Mouse (Mus musculus) 3T3-L1 (cell line): ENCODE results near the gene Nrxn3.

Source experiments
- DNase-seq: peaks from one replicate; pipeline ENCODE4 v3.0.0-alpha.2; 2015; ENCODE audit warnings: low read depth, low spot score

Gene Nrxn3

DNA sequence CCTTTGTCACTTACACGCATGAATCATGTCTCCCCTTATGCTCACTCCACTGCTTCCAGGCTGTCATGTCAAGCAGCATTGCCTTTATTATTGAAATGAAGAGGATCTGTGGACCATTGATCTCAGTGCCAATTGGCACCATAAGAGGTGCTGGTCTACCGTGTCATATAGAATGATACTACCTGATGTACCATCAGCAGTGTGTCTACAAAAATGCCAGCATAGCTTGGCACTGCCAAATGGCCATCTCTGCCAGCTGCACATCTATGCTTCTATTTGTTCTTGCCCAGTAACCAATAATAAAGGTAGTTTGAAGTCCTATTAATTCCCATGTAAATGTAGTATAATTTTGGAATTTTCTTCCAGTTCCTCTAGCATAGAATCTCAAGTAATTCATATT, 1340.8 kb downstream of the Nrxn3 start:
- no peak for DNase-seq

DNA sequence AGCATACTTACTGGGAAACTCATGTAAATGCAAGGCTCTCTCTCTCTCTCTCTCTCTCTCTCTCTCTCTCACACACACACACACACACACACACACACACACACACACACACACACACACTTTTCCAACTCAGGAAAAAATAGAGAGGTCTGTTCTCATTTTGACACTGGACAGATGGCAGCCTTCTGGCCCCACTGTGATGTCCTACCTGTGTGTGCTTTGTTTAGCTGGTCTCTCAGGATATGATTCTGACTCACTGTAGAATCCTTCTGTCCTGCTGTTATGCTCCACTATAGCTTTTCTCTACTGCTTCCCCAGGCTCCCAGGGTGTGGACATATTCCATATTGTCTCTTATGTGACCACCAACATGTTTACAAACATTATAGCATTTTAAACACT, 1363.2 kb downstream of the Nrxn3 start:
- no peak for DNase-seq

DNA sequence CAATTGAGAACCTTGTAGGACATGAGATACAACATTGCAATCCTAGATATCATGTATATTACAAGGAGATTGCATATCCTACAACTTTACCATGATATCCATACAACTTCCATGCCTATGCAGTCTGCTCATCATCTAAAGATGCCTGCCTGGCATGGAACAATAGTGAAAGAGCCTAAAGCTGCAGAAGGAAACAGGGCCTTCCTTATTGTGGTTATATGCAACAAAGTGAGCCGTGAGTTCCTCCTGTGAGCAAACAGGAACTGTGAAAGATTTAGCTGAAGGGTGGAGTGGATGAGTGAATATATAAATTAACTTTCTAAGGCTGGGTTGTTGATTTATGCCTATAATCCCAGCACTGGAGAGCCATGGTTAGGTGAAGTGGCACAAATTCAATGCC, 1373.1 kb downstream of the Nrxn3 start:
- no peak for DNase-seq

DNA sequence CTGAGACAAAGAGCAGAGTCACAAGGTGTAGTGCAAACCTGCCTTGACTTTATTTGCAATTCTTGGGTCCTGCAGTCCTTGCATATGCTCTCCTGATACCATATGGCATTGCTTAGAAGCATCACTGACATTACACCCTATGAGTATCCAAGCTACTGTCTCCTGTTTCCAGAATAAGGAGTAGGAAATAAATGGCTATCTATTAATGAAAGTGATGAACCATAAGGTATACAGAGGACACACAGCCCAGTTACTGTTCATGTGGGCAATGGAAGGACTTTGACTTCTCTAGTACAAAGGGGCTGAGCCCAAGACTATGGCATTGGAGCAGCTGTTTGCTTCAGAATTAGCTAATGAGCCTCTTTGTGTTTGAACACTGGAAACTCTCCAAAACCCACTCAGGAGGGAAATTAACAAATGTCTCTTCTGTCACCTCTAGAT, 1390.7 kb downstream of the Nrxn3 start:
- DNase-seq: no peak

DNA sequence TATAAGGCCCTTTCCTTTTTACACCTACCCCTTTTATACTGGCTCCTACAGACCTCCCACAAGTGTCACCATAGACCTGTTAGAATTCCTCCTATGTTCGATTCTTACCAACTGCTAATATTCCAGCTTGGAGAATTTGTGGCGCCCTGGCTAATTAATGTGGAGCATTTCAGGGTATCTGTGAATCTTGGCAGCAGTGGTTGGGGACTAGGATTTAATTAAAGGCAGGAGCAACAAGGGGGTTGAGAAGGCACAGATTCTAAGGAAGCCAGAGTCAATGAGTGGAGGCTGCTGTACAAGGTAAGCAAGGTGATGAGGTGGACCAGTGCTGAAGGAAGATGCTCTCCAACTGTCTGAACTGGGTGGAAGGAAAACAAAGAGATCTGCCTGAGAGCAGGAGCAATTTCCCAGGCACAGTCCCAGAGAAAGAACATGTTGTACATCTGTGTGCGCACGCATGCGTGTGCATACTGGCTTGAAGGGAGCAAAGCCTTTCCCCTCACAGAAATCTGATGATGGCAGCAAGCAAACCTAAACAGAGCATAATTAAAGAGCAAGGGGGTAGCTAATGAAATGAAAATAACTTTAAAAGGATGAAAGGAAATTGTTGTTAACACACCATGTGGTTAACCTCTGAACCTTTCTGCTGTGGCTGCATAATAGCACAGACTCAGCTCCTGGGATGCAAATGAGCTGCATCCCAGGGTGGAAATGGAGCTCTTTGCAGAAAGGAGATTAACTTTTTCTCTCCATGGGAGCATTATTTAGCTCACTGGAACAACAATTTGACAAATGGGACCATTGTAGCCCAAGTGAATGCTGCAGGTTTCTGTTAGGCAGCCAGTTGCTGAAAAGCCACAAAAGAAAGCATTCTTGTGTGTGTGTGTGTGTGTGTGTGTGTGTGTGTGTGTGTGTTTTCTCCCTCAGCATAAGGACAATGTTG, 1409.5 kb downstream of the Nrxn3 start:
- no peak for DNase-seq

DNA sequence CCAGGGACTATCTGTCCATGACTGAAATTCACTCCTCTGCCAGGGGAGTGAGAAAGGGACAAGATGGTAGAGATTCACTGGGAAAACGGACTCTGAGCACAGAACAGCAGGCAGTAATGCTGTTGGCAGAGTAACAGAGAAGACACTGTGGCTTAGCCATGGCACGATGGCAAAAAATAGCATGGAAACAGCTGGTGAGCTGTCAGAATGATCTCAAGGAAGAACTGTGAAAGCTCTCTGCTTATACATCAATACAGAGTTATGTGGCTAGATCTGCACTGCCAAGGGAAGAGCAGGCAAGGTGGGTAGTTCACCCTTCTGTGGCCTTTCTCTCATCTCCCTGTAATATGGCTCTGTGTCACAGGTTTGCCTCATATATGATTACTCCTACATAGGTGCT, 1419.3 kb downstream of the Nrxn3 start:
- no peak for DNase-seq

DNA sequence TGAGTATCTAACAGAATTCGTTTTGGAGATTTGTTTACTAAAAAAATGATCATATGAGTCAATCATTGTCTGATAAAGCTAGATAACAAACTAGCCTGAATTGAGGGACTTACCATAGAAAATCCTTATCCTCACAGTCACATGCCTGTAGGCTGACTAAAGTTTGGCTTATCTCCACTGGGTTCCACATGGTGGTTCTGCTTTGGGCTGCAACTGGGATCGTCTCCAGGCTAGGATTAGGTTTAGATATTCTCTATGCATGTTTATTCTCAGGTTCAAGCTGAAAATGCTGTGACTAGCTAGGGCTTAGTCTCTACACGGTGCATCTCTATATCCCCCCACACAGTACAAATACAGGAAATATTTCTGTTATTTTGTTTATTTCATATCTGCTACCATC, 1421.6 kb downstream of the Nrxn3 start:
- no peak for DNase-seq

DNA sequence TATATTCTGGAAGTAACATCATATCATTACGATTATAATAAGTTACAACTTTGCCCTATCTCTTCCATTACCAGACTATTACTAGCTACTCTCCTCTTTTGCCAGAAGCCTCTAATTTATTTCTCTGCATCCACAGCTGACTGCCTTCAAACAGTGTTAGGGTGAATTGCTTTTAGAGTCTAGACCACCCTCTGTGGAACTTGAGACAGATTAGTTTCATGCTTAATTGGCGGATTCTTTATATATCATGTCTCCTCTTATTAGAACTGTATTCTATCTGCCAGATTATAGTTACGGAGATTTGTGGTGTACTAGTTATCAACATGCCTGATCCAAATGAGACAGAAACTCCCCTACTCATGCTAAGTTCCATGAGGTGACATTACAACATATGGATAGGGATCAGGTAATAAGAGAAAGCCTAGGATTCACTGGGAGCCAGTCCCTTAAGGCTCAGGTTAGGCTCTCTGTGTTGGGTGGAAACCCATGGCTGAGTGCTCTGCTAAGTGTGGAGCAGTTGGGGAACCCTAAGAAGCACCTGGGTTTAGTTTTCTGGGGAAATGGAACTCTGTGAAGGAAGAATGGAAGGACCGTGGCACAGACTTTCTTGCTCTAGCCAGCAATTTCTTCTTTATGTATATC, 1435.6 kb downstream of the Nrxn3 start:
- no peak for DNase-seq

DNA sequence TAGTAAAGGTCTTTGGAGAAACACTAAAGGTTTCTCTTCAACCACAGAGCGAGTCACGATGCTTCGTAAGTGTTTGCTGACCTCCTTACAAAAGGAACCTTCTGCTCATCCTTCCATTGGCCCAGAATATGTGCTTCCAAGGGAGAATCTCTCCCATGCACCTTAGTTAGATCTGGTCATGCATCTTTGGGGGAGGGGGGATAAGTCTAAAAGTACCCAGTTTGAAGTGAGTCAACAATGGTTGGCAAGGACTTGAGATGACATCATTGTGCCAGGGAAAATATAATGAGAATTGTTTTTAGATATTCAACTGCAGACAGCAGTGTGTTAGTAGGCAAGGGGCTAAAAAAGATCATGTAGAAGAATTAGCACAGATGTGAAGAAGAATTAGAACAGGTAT, 1437.2 kb downstream of the Nrxn3 start:
- no peak for DNase-seq

DNA sequence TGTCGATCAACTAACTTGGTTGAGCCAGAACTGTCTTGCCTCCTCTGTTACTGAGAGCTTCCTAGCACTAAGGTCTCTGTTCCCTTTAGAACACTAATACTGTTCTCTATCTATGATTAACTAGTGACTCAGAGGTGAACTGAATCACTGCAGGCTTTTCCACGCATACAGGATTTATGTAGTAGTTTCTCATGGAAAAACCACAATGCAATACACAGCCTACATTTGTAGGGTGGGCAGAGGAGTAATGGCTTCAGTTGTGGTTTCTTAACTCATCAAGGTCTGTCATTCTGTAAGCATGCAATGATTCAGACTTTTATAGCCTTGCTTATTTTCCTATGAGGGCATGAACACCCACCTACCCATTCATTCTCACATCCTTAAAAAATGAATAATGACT, 1443.4 kb downstream of the Nrxn3 start:
- no peak for DNase-seq

DNA sequence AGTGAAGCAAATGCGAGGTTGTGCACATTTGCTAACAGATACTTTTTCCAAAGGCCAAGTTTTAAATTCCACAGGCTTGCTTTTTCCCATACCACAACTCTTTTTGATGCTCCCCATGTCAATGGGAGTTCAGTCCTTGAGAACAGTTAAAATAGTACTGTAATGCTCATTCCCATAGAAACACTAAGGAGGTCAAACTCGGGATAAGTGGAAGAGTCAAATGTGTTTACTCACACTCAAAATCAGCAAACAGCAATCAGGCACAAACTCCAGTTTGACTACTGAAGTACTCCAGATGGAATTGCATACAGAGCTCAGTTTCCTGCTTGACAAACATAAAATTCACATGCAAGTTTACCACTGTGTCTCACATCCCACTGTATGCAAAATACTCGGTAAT, 1458.9 kb downstream of the Nrxn3 start:
- no peak for DNase-seq

DNA sequence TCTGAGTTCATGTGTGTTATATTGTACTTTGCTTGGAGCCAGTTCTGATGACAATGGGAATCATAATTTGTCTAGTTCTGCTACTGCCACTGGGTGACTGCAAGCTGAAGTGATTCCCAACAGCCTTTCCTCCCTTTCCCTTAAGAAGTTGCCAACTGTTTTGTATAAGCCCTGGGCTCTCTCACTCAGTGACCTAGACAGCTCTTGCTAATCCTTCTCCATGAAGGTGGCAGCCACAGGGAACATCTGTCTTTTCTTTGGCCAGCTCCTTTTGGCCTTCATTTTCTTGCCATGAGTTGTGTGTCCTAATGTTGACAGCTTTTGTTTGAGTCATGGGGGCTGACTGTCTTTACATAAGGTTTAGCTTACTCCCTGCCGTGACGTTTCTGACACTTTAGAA, 1460.3 kb downstream of the Nrxn3 start:
- DNase-seq: no peak

DNA sequence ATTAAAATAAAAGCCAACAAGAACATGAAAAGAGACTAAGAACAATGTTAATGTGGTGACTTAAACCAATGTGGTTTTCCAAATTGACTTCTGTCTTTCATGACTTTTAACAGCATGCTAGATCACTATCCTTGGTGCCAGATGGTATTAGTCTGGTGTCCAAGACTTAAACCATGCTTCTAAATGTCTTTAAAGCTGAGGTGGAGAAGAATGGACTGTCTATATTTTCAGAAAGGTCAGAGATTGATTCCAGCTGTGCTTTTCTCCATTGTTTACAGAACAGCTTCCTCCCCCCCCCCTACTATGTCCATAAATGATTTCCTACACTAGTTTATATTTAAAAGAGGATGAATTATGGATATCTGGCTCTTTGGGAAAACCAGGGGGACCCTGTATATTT, 1473.5 kb downstream of the Nrxn3 start:
- no peak for DNase-seq

DNA sequence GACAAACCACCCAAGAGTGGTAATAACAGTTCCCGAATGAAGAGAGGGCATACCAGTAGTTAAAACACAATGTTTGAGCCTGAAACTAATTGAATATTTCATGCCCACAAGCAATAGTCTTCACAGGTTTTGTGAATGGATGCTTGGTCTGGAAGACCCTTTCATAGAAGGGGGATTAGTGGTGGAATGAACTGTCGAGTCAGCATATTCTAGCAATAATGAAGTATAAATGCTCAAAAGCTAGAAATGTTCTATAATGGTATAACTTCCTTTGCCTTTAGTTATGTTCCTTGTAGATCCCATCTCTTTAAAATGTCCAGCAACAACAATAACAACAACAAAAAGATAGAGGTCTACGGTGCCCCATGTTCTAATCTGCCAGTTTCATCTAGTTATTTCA, 1475.3 kb downstream of the Nrxn3 start:
- DNase-seq: no peak

DNA sequence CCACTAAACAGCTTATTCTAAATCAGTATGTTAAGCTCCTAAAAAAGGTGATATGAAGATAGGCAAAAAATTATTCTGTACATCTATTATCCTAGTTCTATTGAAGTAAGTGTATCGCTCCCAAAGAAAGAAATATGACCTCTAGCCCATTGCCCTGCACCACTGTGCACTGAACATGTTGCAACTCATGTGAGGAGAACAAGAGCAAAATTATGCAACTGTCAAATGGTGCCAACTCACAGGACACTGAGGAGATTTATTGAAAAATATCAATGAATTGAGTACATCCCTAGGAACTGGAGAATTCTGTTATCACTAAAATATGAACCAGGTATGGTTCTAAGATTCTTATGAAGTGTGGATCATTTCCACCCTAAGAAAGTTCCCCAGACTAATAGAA, 1479.8 kb downstream of the Nrxn3 start:
- DNase-seq: no peak

DNA sequence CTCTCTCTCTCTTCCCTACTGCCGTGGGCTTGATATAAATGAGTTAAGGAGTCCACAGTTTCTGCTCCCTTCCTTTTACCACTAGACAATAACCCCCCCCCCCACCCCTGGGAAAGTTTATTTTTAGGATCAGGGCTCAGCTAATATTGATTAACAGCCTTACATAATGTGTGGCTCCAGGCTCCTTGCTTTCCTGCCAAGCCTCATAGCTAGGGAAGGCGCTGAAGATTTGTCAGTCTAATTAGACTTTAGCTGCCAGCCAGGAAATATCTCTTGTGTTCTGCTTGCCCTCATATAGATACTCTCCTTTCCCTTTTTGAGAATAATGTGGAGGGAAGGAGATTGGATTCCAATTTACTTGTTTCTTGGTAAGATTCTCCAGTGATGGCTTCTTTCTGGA, 1488.7 kb downstream of the Nrxn3 start:
- DNase-seq: no peak

DNA sequence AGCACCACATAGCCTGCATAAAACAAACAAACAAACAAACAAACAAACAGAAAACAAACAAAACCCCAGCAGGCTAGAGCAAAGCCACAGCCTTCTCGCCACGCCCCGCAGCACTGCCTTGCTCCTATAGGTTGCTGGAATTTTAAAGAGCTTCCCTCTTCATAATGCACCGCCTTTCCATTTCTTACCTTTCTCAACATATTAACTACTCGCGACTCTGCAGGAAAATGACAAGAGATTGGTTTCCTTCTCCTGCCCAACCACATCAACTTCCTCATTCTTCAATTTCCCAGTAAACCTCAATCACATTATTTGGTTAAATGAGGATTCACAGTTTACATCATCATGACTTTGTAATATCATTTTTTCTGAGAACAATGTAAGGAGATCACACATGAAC, 1494.4 kb downstream of the Nrxn3 start:
- DNase-seq: no peak

DNA sequence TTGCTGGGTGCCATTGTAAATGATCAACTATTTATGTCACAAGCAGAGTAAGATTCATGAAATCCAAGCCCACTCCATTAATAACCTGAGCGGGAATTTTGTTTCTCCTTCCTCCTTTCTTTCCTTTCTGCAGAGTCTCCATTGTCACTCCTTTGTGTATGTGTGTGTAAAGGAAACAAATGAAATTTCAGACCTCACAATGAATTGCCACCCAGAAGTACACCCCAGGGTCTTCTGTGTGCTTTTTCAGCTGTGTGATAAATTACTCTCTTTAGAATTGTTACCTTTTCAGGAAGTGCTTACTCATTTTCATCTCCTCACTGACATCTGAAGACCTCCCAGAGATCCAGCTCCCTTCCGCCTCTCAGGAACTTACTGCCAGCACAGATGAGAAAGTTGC, 1506.4 kb downstream of the Nrxn3 start:
- no peak for DNase-seq

DNA sequence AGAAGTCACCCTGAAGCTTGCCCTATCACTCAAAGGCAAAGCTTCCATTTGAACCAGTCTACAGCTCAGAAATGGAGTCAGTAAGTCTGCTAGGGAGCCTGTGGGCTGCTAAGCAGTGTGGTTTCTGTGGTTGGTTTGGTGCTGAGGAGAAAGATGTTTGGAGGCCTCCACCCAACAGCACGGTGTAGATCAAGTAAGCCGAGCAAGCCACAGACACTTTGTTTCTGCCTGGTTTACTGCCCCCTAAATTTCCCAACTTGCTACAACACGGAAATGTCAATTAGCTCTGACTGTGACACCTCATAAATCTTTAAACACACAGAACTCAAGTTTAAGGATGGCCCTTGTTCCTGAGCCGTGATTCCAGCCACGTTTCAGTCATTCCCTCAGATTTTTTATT, 1513.4 kb downstream of the Nrxn3 start:
- no peak for DNase-seq

DNA sequence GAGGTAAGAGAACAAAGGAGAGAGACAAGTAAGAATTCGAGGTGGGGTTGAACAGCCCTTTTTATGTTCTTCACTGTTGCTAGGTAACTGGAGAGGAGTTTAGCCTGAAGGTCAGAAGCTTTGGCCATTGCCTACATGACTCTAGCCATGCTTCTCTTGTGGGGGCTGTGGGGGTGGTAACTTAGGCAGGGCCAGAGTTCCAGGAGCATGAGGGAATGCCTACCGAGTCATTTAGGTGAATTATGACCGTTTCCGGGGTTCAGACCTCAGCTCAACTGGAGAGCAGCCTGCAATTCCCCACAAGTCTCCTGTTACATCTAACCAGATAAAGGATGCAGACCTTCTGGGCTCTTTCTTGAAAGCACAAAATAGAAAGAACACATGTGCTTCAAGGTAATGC, 1537.6 kb downstream of the Nrxn3 start:
- DNase-seq: no peak

DNA sequence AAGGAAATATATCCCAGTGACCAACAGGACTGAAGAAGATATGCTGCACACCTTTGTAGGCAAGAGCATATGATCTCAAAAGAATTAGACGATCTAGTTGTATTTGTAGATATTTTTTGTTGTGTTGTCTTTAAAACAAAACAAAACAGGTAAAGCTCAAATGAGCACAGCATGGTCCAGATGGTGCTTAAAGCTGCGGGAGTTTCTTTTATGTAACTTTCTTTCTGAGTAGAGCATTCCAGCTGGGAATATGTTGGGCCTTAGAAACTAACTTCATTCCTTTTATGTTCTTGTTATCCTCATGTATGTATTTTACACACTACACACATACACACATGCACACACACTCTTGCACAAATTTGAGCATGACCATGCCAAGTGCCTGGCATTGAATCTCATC, 1545.4 kb downstream of the Nrxn3 start:
- DNase-seq: no peak

DNA sequence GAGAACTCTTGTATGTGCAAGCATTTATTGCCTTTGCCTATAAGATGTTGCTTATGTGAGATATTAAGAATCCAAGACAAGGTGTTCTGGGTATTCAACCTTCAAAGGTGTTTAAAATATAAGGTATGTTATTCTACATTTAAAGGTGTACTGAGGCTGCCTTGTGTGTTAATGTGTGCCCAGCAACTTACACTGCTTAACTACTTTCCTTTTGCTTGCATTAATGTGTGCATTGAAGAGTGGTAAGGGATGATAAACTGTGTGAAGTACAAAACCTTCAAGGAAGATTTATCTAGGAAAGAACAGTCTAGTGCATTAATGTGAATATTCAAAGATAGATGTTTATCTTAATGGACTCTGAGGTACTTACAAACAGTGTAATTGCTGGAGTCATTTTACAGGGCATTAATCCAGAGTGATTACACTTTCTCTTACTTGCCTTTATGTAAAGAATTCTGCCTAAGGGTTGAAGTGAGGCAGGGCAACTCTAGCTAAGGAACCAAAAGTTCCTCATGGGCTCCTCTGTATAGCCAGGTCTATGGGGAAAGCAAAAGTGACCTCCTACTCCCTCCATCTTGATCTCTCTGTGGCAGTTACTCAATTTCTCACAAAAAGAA, 1548.2 kb downstream of the Nrxn3 start:
- no peak for DNase-seq
